Mouse (Mus musculus): ENCODE results near the gene Rem1.

Rem1 gene

GRCm38 (mm10) chr2:152674148-152674547, 47.4 kb downstream of the Rem1 start:
- DNase-seq (ENCODE audit: low read depth, low spot score), result no peak

- no peak for DNase-seq (ENCODE audit: low read depth, low spot score)
These were observed 48.6 kb downstream of the Rem1 start for GRCm38 (mm10) chr2:152675252-152675791.

- peak; percentile 67 for DNase-seq (ENCODE audit: low read depth, low spot score)
These were observed 51.6 kb downstream of the Rem1 start for GRCm38 (mm10) chr2:152678302-152678701.

GRCm38 (mm10) chr2:152678925-152679324, 52.2 kb downstream of the Rem1 start:
- DNase-seq (ENCODE audit: low read depth, low spot score), result no peak

GRCm38 (mm10) chr2:152679701-152680355, 53.1 kb downstream of the Rem1 start:
- no peak for DNase-seq (ENCODE audit: low read depth, low spot score)

- no peak for DNase-seq (ENCODE audit: low read depth, low spot score)
These were observed 56.3 kb downstream of the Rem1 start for GRCm38 (mm10) chr2:152683086-152683485.
